14 mouse cellular contexts compared by ENCODE assay signal in the genomic region with DNA sequence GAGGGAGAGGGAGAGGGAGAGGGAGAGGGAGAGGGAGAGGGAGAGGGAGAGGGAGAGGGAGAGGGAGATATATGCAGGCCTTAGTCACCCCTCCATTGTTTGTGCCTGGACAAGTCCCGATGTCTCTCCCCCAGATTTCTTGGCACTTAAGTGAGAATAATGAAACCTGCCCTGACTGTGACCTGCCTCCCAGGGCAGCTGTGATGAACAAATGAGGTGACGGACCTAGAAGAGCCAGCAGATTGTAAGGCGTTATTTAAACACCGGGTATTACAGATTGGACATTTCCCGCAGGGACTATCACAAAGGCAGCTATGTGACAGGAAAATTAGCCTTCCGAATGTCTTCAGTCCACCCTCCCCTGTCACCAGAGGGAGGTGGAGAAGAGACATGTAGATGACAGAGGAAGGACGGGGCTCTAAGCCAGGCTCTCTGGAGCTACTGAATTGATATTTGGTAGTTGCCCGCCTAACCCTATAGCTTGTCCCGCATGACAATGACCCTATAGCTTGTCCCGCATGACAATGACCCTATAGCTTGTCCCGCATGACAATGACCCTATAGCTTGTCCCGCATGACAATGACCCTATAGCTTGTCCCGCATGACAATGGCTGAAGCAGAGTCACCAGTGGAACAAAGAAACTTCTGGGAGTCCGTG.
A peak's percentile ranks its signal among the peaks of the same experiment; 100 is the strongest.
DNase-seq lines count a peak whose midpoint lies in the region; ATAC-seq lines count a peak whose summit lies in the region.
"Had no signal": no experiment of that assay in that cellular context is flagged by ENCODE, and none has a peak within 500 bp of the region (broad histone marks: within the 10 kb centered on the region; RNA-seq: fewer than 3 reads in every experiment).

No protein-coding gene starts in this region.

- H3K27ac ChIP-seq in hindbrain, embryonic 12.5 days: no peak overlapping the region
- no peak overlapping the region for H3K27ac ChIP-seq in hindbrain, embryonic 14.5 days
- H3K27ac ChIP-seq: heart, adult 2 months had no signal

- peaks cover 27% of the 10 kb centered on the region for H3K4me1 ChIP-seq in hindbrain, embryonic 12.5 days
- H3K4me1 ChIP-seq in hindbrain, embryonic 14.5 days (replicated peaks; ENCODE audit: control insufficient read depth, insufficient read depth, low read length): peaks cover 18% of the 10 kb centered on the region

- H3K27me3 ChIP-seq in hindbrain, embryonic 12.5 days: peaks cover 54% of the 10 kb centered on the region
- H3K27me3 ChIP-seq in hindbrain, embryonic 14.5 days (ENCODE audit: control insufficient read depth, insufficient read depth, low read length): no peaks in the 10 kb centered on the region

- peak; percentile 55 for ATAC-seq in hindbrain, embryonic 12.5 days (ENCODE audit: low FRiP score)
- ATAC-seq in hindbrain, embryonic 14.5 days (ENCODE audit: low FRiP score): no peak
- ATAC-seq: CD4-positive, CD25-positive, alpha-beta regulatory T cell, adult 4 months; liver, postnatal 0 days had no signal

- no peak for DNase-seq in hindbrain, embryonic 14.5 days (ENCODE audit: low spot score)
- peak; percentile 17 for DNase-seq in R1 (ENCODE audit: low read depth, low spot score)
- DNase-seq in fat pad, adult 2 months (ENCODE audit: extremely low read depth, low read depth, low spot score): peak; percentile 13
- DNase-seq in lung, postnatal 4 days: peak; percentile 14 to 62
- DNase-seq in urinary bladder, postnatal 14 days (ENCODE audit: low spot score): no peak
- DNase-seq in adrenal gland, adult (ENCODE audit: inconsistent age in 2 of 2, low spot score in 1 of 2): no peak
- no peak for DNase-seq in right cerebral cortex, postnatal 25 days
- DNase-seq: cerebellum, adult 18-20 months; heart, adult 2 months; kidney, adult 18-20 months; liver, postnatal 0 days; thymus, postnatal 4 days had no signal

- H3K9me3 ChIP-seq in hindbrain, embryonic 12.5 days (replicated peaks): no peaks in the 10 kb centered on the region
- no peaks in the 10 kb centered on the region for H3K9me3 ChIP-seq in hindbrain, embryonic 14.5 days (ENCODE audit: control insufficient read depth, low read length)

- H3K9ac ChIP-seq in hindbrain, embryonic 12.5 days: no peak overlapping the region
- H3K9ac ChIP-seq in hindbrain, embryonic 14.5 days: no peak overlapping the region
- H3K9ac ChIP-seq: liver, postnatal 0 days had no signal

- 32% methylated on average over 14 of the region's 14 CpGs for WGBS in hindbrain, embryonic 12.5 days
- WGBS in hindbrain, embryonic 14.5 days: 26% methylated on average over 14 of the region's 14 CpGs

- H3K4me3 ChIP-seq in hindbrain, embryonic 12.5 days: no peak overlapping the region
- H3K4me3 ChIP-seq in hindbrain, embryonic 14.5 days (replicated peaks; ENCODE audit: low read length): no peak overlapping the region
- H3K4me3 ChIP-seq: heart, adult 2 months had no signal

- no peaks in the 10 kb centered on the region for H3K36me3 ChIP-seq in hindbrain, embryonic 12.5 days
- peaks cover 8% of the 10 kb centered on the region; the same call in 1 of the 2 replicates for H3K36me3 ChIP-seq in hindbrain, embryonic 14.5 days (replicated peaks; ENCODE audit: control insufficient read depth, insufficient read depth)

- H3K4me2 ChIP-seq in hindbrain, embryonic 12.5 days (replicated peaks): no peak overlapping the region
- no peak overlapping the region for H3K4me2 ChIP-seq in hindbrain, embryonic 14.5 days (replicated peaks)

Comparison
In these comparisons a context has a peak if more than half of its experiments do, and no peak if none do; other contexts are left out.
1. DNase-seq: peak in R1 (single experiment), fat pad, adult 2 months (single experiment) and lung, postnatal 4 days (2 of 2); none in hindbrain, embryonic 14.5 days (single experiment), urinary bladder, postnatal 14 days (single experiment), adrenal gland, adult (0 of 2) and right cerebral cortex, postnatal 25 days (single experiment).